Mouse (Mus musculus) liver, embryonic 11.5 days (tissue): ENCODE data around the gene Reep6. TPM values are rescaled to one million over a fixed set of nuclear protein-coding genes. Genes with fewer than 3 reads are reported as not detected.
A peak's percentile ranks its signal among the peaks of the same experiment; 100 is the strongest.

ENCODE experiments used
- ATAC-seq: fragments of 200-750 bp; cut with Nextera tagmentation; replicated peaks from 2 replicates; pipeline ENCODE4 v1.8.0; 2017; ENCODE audit warnings: moderate number of reproducible peaks, mild to moderate bottlenecking, moderate TSS enrichment, moderate library complexity; ENCODE audit not compliant: low FRiP score
- DNase-seq: peaks from one replicate; pipeline ENCODE4 v3.0.0-alpha.2; 2017; ENCODE audit warnings: low spot score
- H3K27ac ChIP-seq: fragments of 300-500 bp; sonication (generic); 2 replicates; pipeline ENCODE4 v1.5.1; 2014; ENCODE audit warnings: mild to moderate bottlenecking, low read depth, low read length, control low read depth
- H3K27me3 ChIP-seq: fragments of 300-500 bp; sonication (generic); replicated peaks from 2 replicates; pipeline ENCODE4 v1.6.1; 2014; ENCODE audit warnings: low read length, mixed read lengths; ENCODE audit not compliant: control insufficient read depth, insufficient read depth
- H3K36me3 ChIP-seq: fragments of 300-500 bp; sonication (generic); 2 replicates; pipeline ENCODE4 v1.6.1; 2014; ENCODE audit warnings: mild to moderate bottlenecking, low read length, moderate library complexity, mixed read lengths; ENCODE audit not compliant: control insufficient read depth, insufficient read depth
- H3K4me1 ChIP-seq: fragments of 300-500 bp; sonication (generic); replicated peaks from 2 replicates; pipeline ENCODE4 v1.6.1; 2014; ENCODE audit warnings: low read length, mixed read lengths; ENCODE audit not compliant: control insufficient read depth, insufficient read depth
- H3K4me2 ChIP-seq: fragments of 300-500 bp; sonication (generic); 2 replicates; pipeline ENCODE4 v1.6.1; 2014; ENCODE audit warnings: mild to moderate bottlenecking, control low read depth, moderate library complexity
- H3K4me3 ChIP-seq: fragments of 300-500 bp; sonication (generic); 2 replicates; pipeline ENCODE4 v1.5.1; 2014; ENCODE audit warnings: low read depth, low read length, control low read depth
- H3K9ac ChIP-seq: fragments of 300-500 bp; sonication (generic); 2 replicates; pipeline ENCODE4 v1.6.1; 2014; ENCODE audit warnings: low read depth, low read length, control low read depth
- H3K9me3 ChIP-seq: fragments of 300-500 bp; sonication (generic); 2 replicates; pipeline ENCODE4 v1.6.1; 2016; ENCODE audit warnings: low read length, inconsistent platforms, mixed read lengths; ENCODE audit not compliant: control insufficient read depth
- WGBS: fragments of 180-500 bp; shearing (Covaris S2); extraction: QIAGEN DNeasy Blood & Tissue Kit; methylation state at CpG from one replicate; pipeline ENCODE4 v1.1.7; 2014; 5-methylcytosine and 5-hydroxymethylcytosine counted together
- polyA plus RNA-seq: library from polyadenylated mRNA; unstranded; fragments of >200 nt; fragmentation: Nextera tagmentation; extraction: Ambion mirVana; gene quantifications from 2 replicates; pipeline ENCODE4 v1.2.1, GENCODE M21; 2014

Reep6 gene
- polyA plus RNA-seq, 1 experiment from 2014 or later: 76.1 TPM

DNA sequence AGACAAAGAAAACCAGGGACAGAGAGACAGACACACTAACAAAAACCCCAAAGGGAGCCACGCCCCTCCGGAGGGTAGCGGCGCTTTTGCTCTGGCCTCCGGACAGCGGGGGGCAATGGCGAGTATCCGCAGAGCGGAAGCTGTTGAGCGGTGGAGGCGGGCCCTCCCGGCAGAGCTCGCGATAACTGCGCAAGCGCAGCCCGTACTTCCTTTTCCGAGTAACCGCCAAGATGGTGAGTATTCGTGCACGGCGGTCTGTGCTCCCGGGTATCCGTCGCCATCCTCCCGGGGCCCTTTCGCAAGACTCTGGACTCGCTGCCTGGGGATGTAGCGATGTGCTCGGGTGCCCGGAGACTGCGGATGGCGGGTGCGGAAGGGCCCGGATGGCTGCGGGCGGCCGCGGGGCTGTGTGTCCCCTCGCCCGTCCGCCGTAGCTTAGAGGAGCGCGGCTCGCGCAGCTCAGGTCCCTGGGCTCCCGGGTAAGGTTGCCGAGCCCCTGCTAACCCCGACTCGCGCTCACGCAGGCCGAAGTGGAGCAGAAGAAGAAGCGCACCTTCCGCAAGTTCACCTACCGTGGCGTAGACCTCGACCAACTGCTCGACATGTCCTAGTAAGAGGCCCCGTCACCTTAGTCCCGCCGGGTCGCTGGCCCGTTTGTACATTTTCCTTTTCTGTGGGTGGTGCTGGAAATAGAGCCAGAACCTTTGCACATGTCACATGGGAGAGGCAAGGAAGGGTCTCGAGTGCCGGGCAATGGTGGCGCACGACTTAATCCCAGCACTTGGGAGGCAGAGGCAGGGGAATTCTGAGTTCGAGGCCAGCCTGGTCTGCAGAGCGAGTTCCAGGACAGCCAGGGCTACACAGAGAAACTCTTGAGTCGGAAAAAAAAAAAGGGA is 37.3 kb upstream of the Reep6 start, which contains the start of gene Rps15:
Gene Rps15 (plus strand): TSS at position 203 of the 896 bp plus-strand sequence.
- DNase-seq (peak; percentile 91), ATAC-seq (peak; percentile 81)
- H3K27me3 ChIP-seq: peaks cover 2% of the 10 kb centered on the region
- peaks cover 21% of the 10 kb centered on the region for H3K4me1 ChIP-seq
- H3K4me3 ChIP-seq: peak within 1 kb of the TSS; percentile 96
- peak within 1 kb of the TSS; percentile 100 for H3K9ac ChIP-seq
- no peaks in the 10 kb centered on the region for H3K9me3 ChIP-seq
- under 1% methylated on average over 72 of the region's 72 CpGs for WGBS
- peaks cover 21% of the 10 kb centered on the region for H3K36me3 ChIP-seq
- H3K27ac ChIP-seq: peak within 1 kb of the TSS; percentile 89
- peak within 1 kb of the TSS; percentile 83 for H3K4me2 ChIP-seq

DNA sequence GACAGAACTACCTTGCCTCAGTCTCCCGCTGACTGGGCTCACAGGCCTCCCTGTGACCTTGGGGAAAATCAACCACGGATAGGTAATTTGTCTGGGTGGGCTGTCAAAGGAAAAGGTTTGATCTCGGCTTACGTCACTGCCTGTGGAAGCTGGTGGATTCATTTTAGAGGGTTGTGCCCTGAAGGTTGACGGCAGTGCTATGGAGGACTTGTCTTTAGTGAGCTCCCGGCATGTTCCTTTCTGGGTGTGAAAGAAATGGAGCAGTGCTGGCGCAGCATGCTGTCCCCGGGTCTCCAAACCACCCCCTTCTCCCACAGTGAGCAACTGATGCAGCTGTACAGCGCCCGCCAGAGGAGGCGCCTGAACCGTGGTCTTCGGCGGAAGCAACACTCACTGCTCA is 36.4 kb upstream of the Reep6 start:
- WGBS: 22% methylated on average over 14 of the region's 14 CpGs
- no peak for ATAC-seq
- H3K4me3 ChIP-seq: peak overlapping the region; percentile 96
- peaks cover 21% of the 10 kb centered on the region for H3K4me1 ChIP-seq
- peak overlapping the region; percentile 89 for H3K27ac ChIP-seq
- H3K4me2 ChIP-seq: peak overlapping the region; percentile 83
- DNase-seq: no peak
- peaks cover 10% of the 10 kb centered on the region for H3K27me3 ChIP-seq
- H3K9me3 ChIP-seq: no peaks in the 10 kb centered on the region
- H3K9ac ChIP-seq: peak overlapping the region; percentile 100
- H3K36me3 ChIP-seq: peaks cover 16% of the 10 kb centered on the region

DNA sequence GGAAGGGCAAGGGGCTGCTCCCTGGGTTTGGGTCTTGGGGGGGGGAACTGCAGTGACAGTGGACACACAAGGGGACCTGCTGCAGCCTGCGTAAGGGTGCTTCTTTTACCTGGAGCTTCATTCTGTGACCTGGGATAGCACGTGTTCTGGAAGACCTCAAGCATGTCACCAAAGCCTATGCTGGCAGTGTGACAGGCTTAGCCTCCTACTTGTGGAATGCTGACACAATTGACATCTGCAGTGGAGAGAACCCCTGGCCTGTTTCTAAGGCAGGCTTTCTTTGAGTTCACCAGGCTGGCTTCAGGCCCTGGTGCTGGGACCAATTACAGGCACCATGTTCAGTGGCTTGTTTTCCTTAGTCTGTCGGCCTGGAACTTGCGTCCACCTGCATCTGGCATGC is 35.4 kb upstream of the Reep6 start:
- WGBS: 86% methylated on average over 4 of the region's 4 CpGs
- Histone ChIP-seq H3K27ac (peak overlapping the region; percentile 62), H3K9me3 (no peaks in the 10 kb centered on the region), H3K4me1 (peaks cover 21% of the 10 kb centered on the region), H3K4me3 (peak overlapping the region; percentile 96), H3K27me3 (peaks cover 20% of the 10 kb centered on the region), H3K4me2 (peak overlapping the region; percentile 83), H3K9ac (peak overlapping the region; percentile 100), H3K36me3 (peaks cover 14% of the 10 kb centered on the region)
- no peak for DNase-seq
- ATAC-seq: no peak

DNA sequence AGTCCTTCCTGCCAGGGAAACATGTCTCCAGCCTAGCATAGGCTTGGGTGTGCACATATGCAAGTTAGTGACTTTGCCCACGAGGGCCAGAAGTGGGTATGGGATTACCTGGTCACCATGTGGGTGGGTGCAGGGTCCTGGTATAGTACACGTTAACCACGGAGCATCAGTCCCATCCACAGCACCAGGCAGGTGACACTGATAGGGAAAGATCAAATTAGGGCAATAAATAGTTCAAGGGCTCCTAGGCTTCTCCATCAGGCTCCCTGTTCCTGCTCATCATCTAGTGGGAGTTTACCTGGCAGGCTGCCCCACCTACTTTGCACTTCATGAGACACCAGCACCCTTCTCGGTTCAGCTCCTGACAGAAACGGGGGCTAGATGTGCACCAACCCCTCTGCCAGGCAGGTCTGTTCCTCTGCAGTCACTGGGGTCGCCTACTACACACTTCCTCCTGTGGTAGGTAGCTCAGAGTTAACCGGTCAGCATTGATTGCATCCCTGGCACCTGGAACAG is 34.9 kb upstream of the Reep6 start:
- Histone ChIP-seq H3K36me3 (peaks cover 14% of the 10 kb centered on the region), H3K4me2 (peak overlapping the region; percentile 83), H3K27ac (0 out of 2 replicates have a peak overlapping the region, but pooled peaks have one; percentile 13), H3K4me3 (peak overlapping the region; percentile 96), H3K4me1 (peaks cover 21% of the 10 kb centered on the region), H3K9me3 (no peaks in the 10 kb centered on the region), H3K9ac (0 out of 2 replicates have a peak overlapping the region, but pooled peaks have one; percentile 1), H3K27me3 (peaks cover 25% of the 10 kb centered on the region)
- no peak for DNase-seq
- no peak for ATAC-seq
- WGBS: 40% methylated on average over 7 of the region's 7 CpGs

DNA sequence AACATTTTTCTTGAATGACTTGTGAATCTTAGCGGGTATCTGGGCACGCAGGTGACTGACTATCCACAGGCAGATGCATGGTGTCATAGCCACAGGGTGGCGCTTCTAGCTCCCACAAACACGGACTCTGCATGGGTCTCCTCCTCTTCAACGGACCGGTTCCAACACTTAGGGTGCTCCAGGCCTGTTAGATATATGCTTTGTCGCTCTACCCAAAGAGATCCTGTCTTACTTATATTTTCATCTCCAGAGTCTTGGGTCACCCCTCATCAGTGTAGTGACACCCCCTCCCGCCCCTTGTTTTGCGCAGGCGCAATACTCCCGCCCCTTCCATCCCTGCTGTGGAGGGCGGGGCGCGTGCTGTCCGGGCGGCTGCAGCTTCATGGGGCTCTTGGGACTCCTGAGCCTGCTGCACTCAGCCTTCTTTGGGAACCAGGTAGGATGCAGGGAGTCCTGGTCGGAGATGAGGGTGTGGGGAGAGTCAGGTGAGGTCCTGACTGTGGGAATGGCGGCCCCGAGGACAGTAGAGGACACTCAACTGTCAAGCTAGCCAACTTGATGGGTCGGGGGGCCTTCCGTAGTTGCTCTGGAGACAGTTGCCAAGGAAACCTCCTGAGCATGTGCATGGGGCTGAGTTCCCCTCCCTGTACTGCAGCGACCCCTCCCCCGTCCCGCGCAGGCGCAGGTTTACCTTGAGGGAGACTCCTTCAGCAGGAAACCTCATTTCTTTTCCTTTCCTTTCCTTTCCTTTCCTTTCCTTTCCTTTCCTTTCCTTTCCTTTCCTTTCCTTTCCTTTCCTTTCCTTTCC is 33.9 kb upstream of the Reep6 start, which contains the start of gene Apc2:
Gene Apc2 (plus strand): TSS at position 360 of the 808 bp plus-strand sequence.
- Histone ChIP-seq H3K9me3 (no peaks in the 10 kb centered on the region), H3K4me2 (peak within 1 kb of the TSS; percentile 68), H3K9ac (peak within 1 kb of the TSS; percentile 38; the same call in 1 of the 2 replicates), H3K4me1 (peaks cover 21% of the 10 kb centered on the region), H3K4me3 (peak within 1 kb of the TSS; percentile 96), H3K36me3 (peaks cover 14% of the 10 kb centered on the region), H3K27ac (0 out of 2 replicates have a peak within 1 kb of the TSS, but pooled peaks have one; percentile 13), H3K27me3 (peaks cover 35% of the 10 kb centered on the region)
- WGBS: 5% methylated on average over 26 of the region's 26 CpGs
- peak; percentile 74 for DNase-seq
- peak; percentile 61 for ATAC-seq

DNA sequence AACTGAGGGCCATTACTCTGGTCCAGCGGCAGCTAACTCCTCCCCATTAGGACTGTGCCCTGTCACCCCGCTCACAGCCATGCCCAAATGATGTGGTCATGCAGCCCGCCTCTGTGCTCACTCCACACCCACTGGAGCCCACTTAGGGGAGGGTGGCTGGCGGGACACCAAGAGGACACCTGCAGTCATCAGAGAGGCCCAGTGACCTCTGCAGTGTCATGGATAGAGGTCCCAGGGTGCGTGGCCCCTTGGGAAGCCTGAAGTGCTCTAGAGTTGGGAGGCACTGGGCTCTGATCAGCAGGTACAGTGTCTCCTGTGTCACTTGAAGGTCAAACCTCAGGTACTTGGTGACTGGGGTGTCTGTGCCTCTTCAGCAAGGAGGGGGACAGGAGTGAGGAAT is 32.9 kb upstream of the Reep6 start:
- peaks cover 21% of the 10 kb centered on the region for H3K4me1 ChIP-seq

DNA sequence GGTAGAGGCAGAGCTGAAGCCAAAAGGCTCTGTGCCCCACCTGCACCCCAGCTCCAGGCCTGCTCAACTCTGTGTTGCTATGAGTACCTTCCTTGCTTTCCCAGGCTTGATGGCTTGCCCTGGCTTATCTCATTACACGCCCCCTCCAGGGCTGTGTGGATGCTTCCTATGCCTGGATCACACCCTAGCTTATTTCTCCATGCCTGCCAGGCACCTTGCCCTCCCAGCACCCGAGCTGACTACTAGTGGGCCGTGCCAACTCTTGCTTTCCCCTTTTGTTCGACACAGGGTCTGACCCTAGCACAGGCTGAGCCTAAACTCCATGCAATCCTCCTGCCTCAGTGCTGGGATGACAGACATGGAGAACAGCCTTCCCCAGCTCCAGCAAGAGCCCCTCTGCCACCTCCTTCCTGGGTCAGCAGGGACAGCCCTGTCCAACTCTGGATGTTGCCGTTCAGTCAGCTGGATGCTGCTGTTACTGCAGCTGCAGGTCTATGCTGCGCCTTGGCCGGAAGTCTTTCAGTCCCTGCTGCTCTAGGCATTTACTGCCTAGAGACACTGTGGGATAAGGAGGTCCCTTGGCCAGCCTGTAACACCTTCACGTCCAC is 32.1 kb upstream of the Reep6 start:
- Histone ChIP-seq H3K4me3 (no peak overlapping the region), H3K4me1 (peaks cover 24% of the 10 kb centered on the region), H3K9ac (no peak overlapping the region), H3K9me3 (no peaks in the 10 kb centered on the region), H3K27me3 (peaks cover 53% of the 10 kb centered on the region), H3K27ac (no peak overlapping the region), H3K36me3 (peaks cover 14% of the 10 kb centered on the region), H3K4me2 (no peak overlapping the region)
- no peak for DNase-seq
- ATAC-seq: no peak
- WGBS: 62% methylated on average over 8 of the region's 8 CpGs

More for the DNA sequence above, 32.9 kb upstream of the Reep6 start:
- WGBS: 75% methylated on average over 5 of the region's 5 CpGs
- Histone ChIP-seq H3K4me2 (no peak overlapping the region), H3K9ac (no peak overlapping the region), H3K27ac (no peak overlapping the region), H3K27me3 (peaks cover 45% of the 10 kb centered on the region), H3K36me3 (peaks cover 14% of the 10 kb centered on the region), H3K4me3 (no peak overlapping the region), H3K9me3 (no peaks in the 10 kb centered on the region)
- DNase-seq (no peak), ATAC-seq (no peak)
